Mouse (Mus musculus): ENCODE results near the gene Ppp1r10.

DNA sequence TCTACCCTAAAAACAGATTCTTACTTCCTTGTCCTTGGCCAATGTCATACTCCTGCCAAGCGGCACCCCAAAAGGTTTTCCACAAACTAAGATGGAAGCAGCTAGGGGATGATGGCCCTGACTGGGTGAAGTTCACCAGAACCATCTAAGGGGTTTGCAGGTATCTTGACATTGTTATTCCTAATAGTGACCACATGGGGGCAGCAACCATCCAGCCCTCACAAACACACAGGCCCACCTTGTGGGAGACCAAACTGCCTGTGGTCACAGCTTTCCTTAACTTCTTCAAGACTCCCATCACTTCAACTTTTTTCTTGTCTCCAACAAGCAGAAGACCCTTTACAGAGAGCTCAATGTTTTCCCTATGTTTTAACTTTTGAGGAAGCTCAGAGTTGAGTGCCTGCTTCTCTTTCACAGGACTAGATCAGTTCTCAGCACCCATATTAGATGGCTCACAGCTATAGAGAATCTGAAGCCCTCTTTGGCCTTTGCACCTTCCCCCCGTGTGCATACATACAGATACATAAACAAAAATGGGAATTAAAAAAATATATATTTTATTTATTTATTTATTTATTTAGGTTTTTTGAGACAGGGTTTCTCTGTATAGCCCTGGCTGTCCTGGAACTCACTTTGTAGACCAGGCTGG is 21.6 kb downstream of the Ppp1r10 start:
- TF ChIP-seq CTCF (IDR thresholded peaks at IDR 0.05; ENCODE audit: low read depth, low read length) = peak; percentile 90
- no peak for TF ChIP-seq EP300 (IDR thresholded peaks at IDR 0.05; ENCODE audit: insufficient read depth, low read depth, low read length)
- TF ChIP-seq POLR2A (IDR thresholded peaks at IDR 0.05; ENCODE audit: insufficient read depth, low read length) = no peak

All from ES-Bruce4 (cell line).